Mouse (Mus musculus) lung, postnatal 0 days (tissue): Measurements from ENCODE around the gene Cst6.

Experiments used
- CTCF ChIP-seq: IDR thresholded peaks from 2 replicates; pipeline ENCODE4 v1.5.1; 2016; ENCODE audit warnings: antibody characterized with exemption, mild to moderate bottlenecking
- EP300 ChIP-seq: IDR thresholded peaks from 2 replicates; pipeline ENCODE4 v1.6.1; 2016; ENCODE audit warnings: antibody characterized with exemption, mild to moderate bottlenecking, control low read depth

GRCm38 (mm10) chr19:5306968-5307734, 42.2 kb downstream of the Cst6 start:
- TF ChIP-seq CTCF (no peak), EP300 (no peak)
